Mouse (Mus musculus): ENCODE measurements around the gene Atxn7l1.

- TF ChIP-seq CTCF (IDR thresholded peaks at IDR 0.05; ENCODE audit: control insufficient read depth, insufficient read depth, insufficient replicate concordance, low read depth, low read length) (no peak), POLR2A (IDR thresholded peaks at IDR 0.05; ENCODE audit: control insufficient read depth, low read depth, low read length) (no peak)
Measured at GRCm38 (mm10) chr12:33175621-33176554, 28.4 kb downstream of the Atxn7l1 start.
